Mouse (Mus musculus) liver, adult (tissue): ENCODE results near the gene Mroh2a.
A peak's percentile ranks its signal among the peaks of the same experiment; 100 is the strongest.

Experiments used
- GATA4 ChIP-seq: IDR thresholded peaks from 2 replicates; pipeline ENCODE4 v1.6.1; 2014; ENCODE audit warnings: mild to moderate bottlenecking, low read length; ENCODE audit not compliant: insufficient replicate concordance

The Mroh2a gene

DNA sequence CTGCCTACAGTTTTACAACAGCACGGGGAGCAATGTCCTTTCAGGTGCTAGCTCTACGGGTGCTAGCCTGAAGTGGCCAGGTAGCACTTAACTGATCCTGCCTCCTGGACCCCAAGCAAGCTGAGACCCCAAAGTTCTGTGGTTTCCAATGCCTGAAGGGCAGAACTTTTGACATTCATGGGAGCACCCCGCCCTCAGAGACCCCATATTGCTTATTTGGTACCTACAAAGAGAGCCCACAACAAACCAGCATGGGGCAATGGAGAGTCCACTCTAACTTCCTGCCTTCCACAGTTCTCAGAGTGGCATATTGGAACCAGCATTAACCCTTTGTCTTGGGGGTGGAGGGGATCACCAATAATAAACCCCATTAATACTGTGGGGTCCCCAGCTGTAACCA is 46.5 kb downstream of the Mroh2a start:
- TF ChIP-seq GATA4 = no peak

- no peak for TF ChIP-seq GATA4
These were observed 47.0 kb downstream of the Mroh2a start for GRCm38 (mm10) chr1:88273832-88274231.

DNA sequence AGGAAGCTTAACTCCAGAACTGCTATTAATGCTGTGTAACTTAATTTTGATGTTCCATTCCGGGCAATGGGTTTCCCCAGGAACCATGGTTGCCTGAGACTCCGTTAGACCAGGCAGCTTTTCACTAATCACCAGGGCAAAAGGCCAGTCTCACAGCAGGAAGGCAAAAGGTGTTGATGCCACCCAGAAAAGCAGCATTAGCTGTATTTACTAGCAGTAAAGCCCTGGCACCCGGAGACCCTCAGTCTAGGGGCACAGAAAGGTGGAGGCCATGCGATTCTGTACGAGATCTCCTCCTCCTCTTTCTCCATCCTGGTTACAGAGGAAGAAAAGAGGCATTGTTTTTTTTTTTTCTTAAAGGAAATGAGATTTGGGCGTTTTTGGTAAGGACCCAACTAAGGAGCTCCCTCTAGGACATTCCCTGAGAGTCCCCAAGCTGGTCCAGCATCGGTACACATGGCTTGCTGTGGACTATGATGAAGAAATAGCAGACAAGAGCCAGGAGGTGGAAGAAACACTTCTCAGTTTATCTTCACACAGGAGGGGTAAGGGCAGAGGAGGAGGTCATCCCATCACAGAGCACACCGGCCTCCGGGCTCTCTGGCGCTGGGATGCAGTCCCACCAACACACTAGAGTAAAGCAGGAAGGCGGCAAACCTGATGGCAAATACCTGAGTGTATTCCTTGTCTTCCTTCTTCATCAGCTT is 47.7 kb downstream of the Mroh2a start:
- TF ChIP-seq GATA4 = no peak

GRCm38 (mm10) chr1:88275078-88275680 is 48.4 kb downstream of the Mroh2a start:
- no peak for TF ChIP-seq GATA4

DNA sequence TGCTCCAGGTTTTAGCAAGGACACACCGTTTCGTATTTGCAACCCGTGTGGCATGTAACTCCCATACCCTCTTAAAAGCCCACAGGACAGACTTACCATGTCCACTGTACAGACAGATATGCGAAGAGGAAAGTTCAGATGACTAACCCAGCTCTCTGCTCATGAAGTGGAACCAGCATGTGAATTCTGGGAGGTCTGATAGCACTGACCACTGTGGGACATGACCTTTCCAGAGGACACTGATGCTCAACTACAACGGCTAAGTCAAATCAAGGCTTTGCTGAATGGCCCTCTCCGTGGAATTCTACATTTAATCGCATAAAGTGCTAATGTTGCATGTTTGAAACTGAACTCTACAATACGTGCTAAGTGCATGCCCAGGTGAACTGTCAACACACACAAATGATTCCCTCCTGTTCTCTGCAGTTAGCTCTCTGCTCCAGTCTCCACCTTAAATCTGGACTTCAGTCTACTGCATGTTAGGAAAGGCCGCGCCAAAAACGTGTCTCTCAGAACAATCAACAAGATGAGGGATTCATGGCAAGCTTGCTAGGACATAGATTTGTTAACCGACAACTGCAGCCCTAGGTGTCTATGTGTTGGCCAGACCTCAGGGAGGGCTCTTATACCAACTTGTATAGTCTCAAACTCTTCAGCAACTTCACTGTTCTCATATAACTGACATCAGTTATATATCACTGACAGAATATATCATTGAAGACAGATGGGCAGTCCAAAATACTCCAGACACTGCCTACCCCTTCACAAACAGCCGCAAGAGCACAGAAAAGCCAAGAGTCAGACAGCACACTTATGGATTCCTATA is 49.1 kb downstream of the Mroh2a start:
- no peak for TF ChIP-seq GATA4

GRCm38 (mm10) chr1:88276524-88277097 is 49.8 kb downstream of the Mroh2a start:
- TF ChIP-seq GATA4 = no peak

DNA sequence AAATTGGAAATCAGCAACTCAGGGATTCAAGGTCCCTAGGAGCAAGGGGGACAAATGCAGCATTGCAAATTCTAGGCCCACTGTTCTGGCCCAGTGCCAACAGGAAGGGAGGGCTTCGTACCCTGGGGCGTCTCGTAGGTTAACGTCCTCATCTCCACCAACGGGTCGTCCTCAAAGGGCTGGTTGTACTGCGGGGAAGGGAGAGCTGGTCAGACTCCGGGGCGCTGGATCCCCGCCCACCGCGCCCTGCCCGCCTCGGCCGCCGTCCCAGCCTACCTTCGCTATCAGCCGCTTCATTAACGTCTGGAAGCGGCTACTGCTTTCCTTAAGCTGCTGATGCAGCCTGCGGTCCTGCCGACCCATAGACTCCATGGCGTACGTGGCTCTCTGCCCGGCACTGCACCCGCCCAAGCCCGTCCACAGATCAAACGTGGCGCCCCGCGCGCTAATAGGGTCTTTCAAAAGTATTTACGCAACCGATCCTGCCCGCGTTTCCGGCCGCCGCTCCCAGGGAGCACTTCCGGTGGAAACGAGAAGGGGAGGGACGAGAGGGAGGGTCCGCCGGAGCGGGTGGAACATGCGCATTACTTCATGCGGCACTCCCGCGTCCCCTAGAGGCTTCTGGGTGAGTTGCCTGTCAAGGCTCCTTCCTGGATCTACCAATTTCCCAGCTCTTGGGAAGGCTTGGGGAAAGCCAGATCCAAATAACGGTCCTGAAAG is 50.5 kb downstream of the Mroh2a start, which contains the start of the genes Hjurp and Trpm8:
Hjurp (minus strand) TSS at position 536 of the 720 bp plus-strand sequence.
Trpm8 (plus strand) TSS at position 564 of the 720 bp plus-strand sequence.
- peak; percentile 93; the same call in 1 of the 2 replicates for TF ChIP-seq GATA4

- TF ChIP-seq GATA4 = 0 out of 2 replicates have a peak, but pooled peaks have one; percentile 55
These were observed 51.2 kb downstream of the Mroh2a start for GRCm38 (mm10) chr1:88277818-88278511.

DNA sequence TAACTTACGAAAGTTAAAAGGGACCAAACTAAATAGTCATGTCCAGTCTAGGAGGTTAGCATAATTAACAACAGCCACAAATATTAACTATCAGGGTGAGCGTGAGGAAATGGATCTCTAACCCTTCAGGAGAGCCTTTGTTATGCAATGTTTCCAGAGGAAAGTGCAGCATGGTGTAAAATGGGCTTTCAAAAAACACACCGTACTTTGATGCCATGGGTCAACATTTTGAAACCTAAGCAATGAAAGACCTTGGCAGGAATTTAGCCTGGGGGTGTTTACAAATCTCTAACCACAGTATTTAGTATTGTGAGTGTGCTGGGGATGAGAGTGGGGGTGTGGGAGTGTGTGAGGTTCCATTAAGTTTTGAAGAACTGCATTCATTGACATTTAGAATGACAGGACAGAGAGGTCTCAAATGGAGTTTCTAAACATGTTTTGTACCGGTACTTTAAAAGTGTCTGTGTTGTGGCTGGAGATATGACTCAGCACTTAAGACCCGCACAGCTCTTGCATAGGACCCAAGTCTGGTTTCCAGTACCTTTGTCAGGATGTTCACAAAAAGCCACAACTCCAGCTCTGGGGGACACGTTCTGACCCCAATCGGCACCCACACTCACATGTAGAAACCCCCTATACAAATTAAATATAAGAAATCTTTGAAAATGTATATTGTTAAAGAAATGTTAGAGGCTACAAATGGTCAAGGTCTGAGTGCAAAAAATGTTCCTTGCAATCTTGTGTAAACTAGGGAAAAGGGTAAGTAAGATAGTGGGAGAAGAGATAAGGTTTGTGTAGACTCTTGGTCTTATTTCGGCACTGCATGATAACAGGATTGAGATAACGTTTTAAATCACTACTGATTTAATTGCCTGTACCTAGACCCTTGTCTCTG is 52.6 kb downstream of the Mroh2a start:
- TF ChIP-seq GATA4 = peak; percentile 100

DNA sequence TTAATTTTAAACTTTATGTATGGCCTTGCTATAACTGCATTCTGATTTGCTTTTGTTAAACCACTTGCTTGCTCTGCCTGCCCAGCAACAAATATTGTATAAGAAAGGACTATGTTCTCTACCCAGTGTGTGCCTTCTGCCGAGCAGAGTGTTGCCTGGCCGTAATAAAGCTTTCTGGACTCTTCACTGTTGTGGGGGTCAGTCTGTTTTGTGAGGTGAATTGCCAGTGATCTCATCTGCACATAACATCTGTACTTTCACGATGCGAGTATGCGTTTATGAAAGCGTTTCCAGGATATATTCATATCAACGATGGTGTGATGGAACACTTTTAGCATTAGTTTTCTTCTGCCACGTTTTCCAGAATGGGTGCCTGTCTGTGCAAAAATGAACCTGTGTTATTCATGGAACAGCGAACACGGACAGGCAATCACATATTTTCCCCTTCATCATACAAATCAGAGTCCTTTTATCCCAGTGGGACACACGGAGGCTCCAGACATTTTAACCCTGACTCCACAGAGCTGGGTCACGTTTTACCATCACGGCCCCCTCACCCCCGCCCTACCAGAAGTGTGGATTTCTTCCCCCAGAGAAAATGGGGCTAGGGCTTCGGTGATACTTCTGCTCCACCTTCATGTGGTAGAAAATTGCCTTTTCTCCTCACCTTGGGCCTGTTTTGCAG is 53.4 kb downstream of the Mroh2a start:
- no peak for TF ChIP-seq GATA4

- TF ChIP-seq GATA4 = no peak
These were observed 55.5 kb downstream of the Mroh2a start for GRCm38 (mm10) chr1:88282301-88282700.

DNA sequence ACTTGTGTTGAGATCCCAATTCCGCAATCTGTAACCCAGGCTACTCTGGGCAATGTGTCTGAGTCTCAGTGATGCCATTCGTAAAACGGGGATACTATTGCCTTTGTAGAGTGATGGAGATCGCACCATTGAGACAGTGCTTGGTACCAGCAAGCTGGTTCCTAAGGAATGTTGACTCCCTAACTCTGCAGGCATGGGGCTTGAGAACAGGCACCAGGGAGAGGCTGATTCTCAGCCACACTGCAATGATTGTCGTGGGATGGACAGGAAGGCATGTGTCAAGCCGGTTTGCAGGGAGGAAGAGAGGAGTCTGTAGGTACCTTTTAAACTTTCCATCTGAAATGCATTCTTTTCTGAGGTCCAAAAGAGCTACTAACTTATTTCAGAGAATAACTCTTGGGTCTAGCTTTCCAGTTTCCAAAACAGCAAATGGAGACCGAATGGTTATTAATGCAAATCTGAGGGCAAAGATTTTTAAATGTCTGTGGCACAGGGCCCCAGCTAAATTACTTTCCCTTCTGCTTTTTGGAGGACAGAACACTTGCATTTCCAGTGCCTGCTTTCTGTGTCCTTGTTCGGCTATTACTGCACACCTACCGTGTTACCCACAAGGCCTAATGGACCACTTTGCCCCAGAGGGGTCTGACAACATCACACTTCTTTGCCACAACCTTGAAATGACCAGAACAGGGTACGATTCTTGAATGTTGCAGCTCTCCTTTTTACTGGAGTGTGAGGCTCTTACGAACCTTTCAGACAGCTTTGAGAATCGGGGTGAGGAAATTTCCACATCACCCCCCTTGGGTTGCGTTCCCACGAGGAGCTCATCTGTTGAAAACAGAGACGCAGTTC is 56.8 kb downstream of the Mroh2a start:
- no peak for TF ChIP-seq GATA4
